Mouse (Mus musculus) liver, adult 2 months (tissue): ENCODE measurements around the gene Adgrd1.

Experiments
- CTCF ChIP-seq: fragments of 200-500 bp; IDR thresholded peaks from 2 replicates; pipeline ENCODE4 v1.5.1; 2011; ENCODE audit warnings: low read depth, low read length, control low read depth
- POLR2A ChIP-seq: fragments of 200-500 bp; IDR thresholded peaks from 2 replicates; pipeline ENCODE4 v1.6.1; 2011; ENCODE audit warnings: low read length, control low read depth; ENCODE audit not compliant: insufficient read depth; ENCODE audit errors: extremely low read depth

- TF ChIP-seq CTCF (no peak), POLR2A (no peak)
Measured at GRCm38 (mm10) chr5:129118523-129118922, 22.0 kb downstream of the Adgrd1 start.
